Mouse (Mus musculus): ENCODE results near the gene Lrmda. TPM values are rescaled to one million over a fixed set of nuclear protein-coding genes. Genes with fewer than 3 reads are reported as not detected.

Gene Lrmda
- polyA plus RNA-seq, 1 experiment from 2014 or later = 1.8 TPM

DNA sequence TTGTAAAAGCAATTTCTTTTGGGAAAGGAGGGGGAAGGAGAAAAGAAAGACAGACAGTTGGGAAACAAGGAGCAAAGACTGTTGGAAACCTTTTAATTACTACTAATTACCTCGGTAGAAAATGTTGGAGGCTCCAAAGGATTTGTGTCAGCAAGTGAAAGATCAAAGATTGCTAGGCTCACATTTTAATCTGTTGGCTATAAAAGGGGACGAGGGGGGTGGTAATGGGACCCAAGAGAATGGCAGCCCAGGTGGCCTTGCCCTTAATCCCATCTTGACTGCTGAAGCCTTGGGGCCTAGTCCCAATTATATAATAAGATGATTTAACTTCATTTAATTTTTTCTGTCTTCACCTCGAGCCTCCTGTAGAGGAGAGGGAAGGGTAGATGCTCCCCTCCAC lies 533.3 kb downstream of the Lrmda start:
- WGBS = 60% methylated on average over 3 of the region's 3 CpGs
- Histone ChIP-seq H3K9me3 (ENCODE audit: control insufficient read depth) (no peaks in the 10 kb centered on the region), H3K4me2 (replicated peaks; ENCODE audit: low read depth) (no peak overlapping the region), H3K27me3 (replicated peaks; ENCODE audit: control insufficient read depth, insufficient read depth, low read length) (no peaks in the 10 kb centered on the region), H3K4me3 (ENCODE audit: low read depth, low read length) (no peak overlapping the region), H3K4me1 (replicated peaks; ENCODE audit: control insufficient read depth, insufficient read depth, low read length) (no peaks in the 10 kb centered on the region), H3K9ac (ENCODE audit: low read depth, low read length) (no peak overlapping the region), H3K36me3 (ENCODE audit: control insufficient read depth, insufficient read depth) (no peaks in the 10 kb centered on the region), H3K27ac (ENCODE audit: low read depth, low read length) (no peak overlapping the region)
- no peak for TF ChIP-seq CTCF (IDR thresholded peaks at IDR 0.05; ENCODE audit: low read depth)
- ATAC-seq = no peak

DNA sequence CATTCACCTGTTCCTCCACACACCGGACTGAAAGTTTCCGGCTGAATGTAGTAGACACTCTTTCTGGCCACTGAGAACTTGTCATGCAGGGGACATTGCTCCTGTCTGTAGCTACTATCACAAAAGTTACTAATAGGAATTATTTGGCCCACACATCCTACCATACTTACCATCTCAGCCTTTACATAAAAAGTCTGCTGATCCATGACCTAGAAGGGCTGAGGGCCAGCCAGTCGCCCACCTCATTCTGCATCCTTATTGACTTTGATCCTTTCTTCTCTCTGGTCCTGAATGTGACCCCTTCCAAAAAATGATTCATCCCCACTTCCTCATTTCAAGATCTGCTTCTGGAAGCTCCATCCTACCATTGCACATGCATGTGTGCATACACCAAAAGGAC lies 534.2 kb downstream of the Lrmda start:
- Histone ChIP-seq H3K36me3 (ENCODE audit: control insufficient read depth, insufficient read depth) (no peaks in the 10 kb centered on the region), H3K27me3 (replicated peaks; ENCODE audit: control insufficient read depth, insufficient read depth, low read length) (no peaks in the 10 kb centered on the region), H3K9me3 (ENCODE audit: control insufficient read depth) (no peaks in the 10 kb centered on the region), H3K27ac (ENCODE audit: low read depth, low read length) (no peak overlapping the region), H3K4me1 (replicated peaks; ENCODE audit: control insufficient read depth, insufficient read depth, low read length) (no peaks in the 10 kb centered on the region), H3K9ac (ENCODE audit: low read depth, low read length) (no peak overlapping the region), H3K4me3 (ENCODE audit: low read depth, low read length) (no peak overlapping the region), H3K4me2 (replicated peaks; ENCODE audit: low read depth) (no peak overlapping the region)
- no peak for ATAC-seq
- TF ChIP-seq CTCF (IDR thresholded peaks at IDR 0.05; ENCODE audit: low read depth) = no peak
- 96% methylated on average over 3 of the region's 3 CpGs for WGBS

DNA sequence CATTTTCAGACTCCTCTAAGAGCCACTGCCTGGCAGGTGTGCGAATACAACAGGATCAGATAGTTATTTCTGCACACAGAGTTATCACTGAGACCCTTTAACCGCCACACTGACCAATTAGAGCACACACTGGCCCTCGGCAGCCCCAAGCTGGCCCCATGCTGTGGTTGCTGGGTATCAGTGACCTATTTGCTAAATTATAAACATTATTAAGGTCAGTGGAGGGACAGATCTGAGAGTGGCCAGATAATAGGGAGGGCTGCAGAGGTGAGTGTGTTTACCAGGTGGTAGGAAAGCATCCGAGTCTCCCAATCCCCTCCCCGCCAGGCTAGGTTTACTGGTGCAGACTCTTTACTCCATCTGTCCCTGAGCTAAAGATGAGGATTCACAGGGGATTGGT lies 553.0 kb downstream of the Lrmda start:
- H3K4me3 ChIP-seq (ENCODE audit: low read depth, low read length) = no peak overlapping the region
- no peaks in the 10 kb centered on the region for H3K9me3 ChIP-seq (ENCODE audit: control insufficient read depth)
- no peak overlapping the region for H3K9ac ChIP-seq (ENCODE audit: low read depth, low read length)
- no peak for TF ChIP-seq CTCF (IDR thresholded peaks at IDR 0.05; ENCODE audit: low read depth)
- ATAC-seq = no peak
- H3K27ac ChIP-seq (ENCODE audit: low read depth, low read length) = no peak overlapping the region
- H3K4me1 ChIP-seq (replicated peaks; ENCODE audit: control insufficient read depth, insufficient read depth, low read length) = no peaks in the 10 kb centered on the region
- no peaks in the 10 kb centered on the region for H3K27me3 ChIP-seq (replicated peaks; ENCODE audit: control insufficient read depth, insufficient read depth, low read length)
- WGBS = 65% methylated on average over 5 of the region's 5 CpGs
- H3K36me3 ChIP-seq (ENCODE audit: control insufficient read depth, insufficient read depth) = no peaks in the 10 kb centered on the region
- no peak overlapping the region for H3K4me2 ChIP-seq (replicated peaks; ENCODE audit: low read depth)

DNA sequence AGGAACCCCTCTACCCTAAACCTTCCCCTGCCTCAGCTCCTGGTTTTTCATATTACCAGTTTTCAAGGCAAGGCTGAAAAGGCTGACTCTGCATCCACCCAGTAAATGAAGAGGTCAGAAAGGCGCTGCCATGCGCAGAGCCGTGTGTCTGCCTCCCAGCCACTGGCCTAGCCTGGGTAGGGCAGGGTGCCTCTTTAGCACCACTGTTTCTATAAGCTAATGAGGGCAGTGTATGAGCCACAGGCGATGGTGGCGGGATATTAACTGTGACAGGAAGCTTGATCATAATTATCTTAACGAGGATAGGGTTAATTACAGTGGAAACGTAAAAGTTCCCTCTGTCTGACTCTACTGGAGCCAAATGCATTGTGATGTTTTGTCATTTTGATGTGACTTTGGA lies 554.1 kb downstream of the Lrmda start:
- H3K4me1 ChIP-seq (replicated peaks; ENCODE audit: control insufficient read depth, insufficient read depth, low read length) = no peaks in the 10 kb centered on the region

DNA sequence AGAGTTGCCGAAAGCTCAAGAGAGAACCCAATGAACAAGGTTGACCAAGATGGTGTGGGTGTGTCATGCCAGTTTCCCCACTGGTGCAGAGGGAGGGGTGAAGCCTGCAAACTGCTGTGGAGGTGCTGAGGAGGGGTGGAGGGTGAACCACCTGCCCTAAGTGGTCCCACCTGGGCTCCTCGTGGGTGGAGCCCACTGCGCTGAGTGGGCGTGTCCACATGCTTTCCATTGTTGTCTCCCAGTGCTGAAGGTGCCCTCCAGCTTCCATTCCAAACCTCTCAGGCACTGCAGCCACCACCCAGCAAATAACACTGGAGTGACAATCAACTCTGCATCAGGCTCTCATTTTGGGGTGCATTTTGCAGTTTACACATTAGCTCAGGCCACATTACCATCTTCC lies 554.5 kb downstream of the Lrmda start:
- Histone ChIP-seq H3K27ac (ENCODE audit: low read depth, low read length) (no peak overlapping the region), H3K27me3 (replicated peaks; ENCODE audit: control insufficient read depth, insufficient read depth, low read length) (no peaks in the 10 kb centered on the region), H3K9me3 (ENCODE audit: control insufficient read depth) (no peaks in the 10 kb centered on the region), H3K4me1 (replicated peaks; ENCODE audit: control insufficient read depth, insufficient read depth, low read length) (no peaks in the 10 kb centered on the region), H3K9ac (ENCODE audit: low read depth, low read length) (no peak overlapping the region), H3K36me3 (ENCODE audit: control insufficient read depth, insufficient read depth) (no peaks in the 10 kb centered on the region), H3K4me3 (ENCODE audit: low read depth, low read length) (no peak overlapping the region), H3K4me2 (replicated peaks; ENCODE audit: low read depth) (no peak overlapping the region)
- TF ChIP-seq CTCF (IDR thresholded peaks at IDR 0.05; ENCODE audit: low read depth) = no peak
- 68% methylated on average over 4 of the region's 4 CpGs for WGBS
- no peak for ATAC-seq

More for the DNA sequence above, 554.1 kb downstream of the Lrmda start:
- Histone ChIP-seq H3K36me3 (ENCODE audit: control insufficient read depth, insufficient read depth) (no peaks in the 10 kb centered on the region), H3K9ac (ENCODE audit: low read depth, low read length) (no peak overlapping the region), H3K27me3 (replicated peaks; ENCODE audit: control insufficient read depth, insufficient read depth, low read length) (no peaks in the 10 kb centered on the region), H3K27ac (ENCODE audit: low read depth, low read length) (no peak overlapping the region), H3K9me3 (ENCODE audit: control insufficient read depth) (no peaks in the 10 kb centered on the region), H3K4me3 (ENCODE audit: low read depth, low read length) (no peak overlapping the region), H3K4me2 (replicated peaks; ENCODE audit: low read depth) (no peak overlapping the region)
- TF ChIP-seq CTCF (IDR thresholded peaks at IDR 0.05; ENCODE audit: low read depth) = no peak
- ATAC-seq = no peak
- 90% methylated on average over 7 of the region's 7 CpGs for WGBS

DNA sequence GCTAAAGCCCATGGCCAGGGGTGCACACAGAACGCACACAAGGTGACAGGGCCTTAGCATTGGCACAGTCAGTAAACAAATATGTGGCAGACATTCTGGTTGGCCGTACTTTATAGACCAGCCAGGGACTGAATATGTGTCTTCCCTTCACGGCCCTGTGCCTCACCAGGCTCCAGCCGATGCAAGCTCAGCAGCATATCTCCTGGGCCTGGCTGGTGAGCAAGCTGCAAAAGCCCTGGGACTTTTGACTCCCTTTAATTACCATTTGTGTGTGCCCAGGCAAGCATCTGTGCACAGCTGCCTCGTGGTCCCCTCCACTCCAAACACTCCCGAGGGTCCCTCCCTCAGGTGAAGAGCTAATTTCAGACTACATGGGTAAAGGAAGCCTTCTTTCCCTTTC lies 556.9 kb downstream of the Lrmda start:
- ATAC-seq = no peak
- no peaks in the 10 kb centered on the region for H3K9me3 ChIP-seq (ENCODE audit: control insufficient read depth)

DNA sequence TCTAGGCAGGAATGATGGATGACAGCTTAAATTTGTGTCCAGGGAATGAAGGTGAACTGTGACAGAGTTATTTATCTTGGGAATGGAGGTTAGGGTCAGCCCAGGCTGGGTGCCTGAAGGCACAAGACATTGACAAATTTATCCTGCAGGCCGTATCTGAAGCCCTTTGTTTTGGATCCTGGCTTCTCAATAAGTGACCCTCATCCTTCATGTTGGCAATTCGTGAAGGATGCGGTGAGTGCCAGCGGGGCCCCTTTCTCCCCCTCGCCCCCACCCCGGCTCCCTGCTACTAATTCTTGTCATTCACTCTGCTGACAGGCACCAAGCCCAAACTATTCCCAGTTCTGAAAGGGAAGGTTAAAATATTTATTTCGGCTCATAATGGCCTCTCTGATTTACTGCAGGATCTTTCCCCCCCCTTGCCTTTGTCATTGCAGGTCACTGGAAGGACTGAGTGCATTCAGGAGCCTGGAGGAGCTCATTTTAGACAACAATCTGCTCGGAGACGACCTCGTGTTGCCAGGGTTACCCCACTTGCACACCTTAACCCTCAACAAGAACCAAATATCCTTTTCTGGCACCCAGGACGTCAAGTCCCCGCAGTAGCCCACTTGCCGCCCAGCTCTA lies 558.0 kb downstream of the Lrmda start:
- no peak for ATAC-seq

More for the DNA sequence above, 556.9 kb downstream of the Lrmda start:
- no peak overlapping the region for H3K4me2 ChIP-seq (replicated peaks; ENCODE audit: low read depth)
- H3K9ac ChIP-seq (ENCODE audit: low read depth, low read length) = no peak overlapping the region
- H3K27ac ChIP-seq (ENCODE audit: low read depth, low read length) = no peak overlapping the region
- TF ChIP-seq CTCF (IDR thresholded peaks at IDR 0.05; ENCODE audit: low read depth) = no peak
- H3K27me3 ChIP-seq (replicated peaks; ENCODE audit: control insufficient read depth, insufficient read depth, low read length) = no peaks in the 10 kb centered on the region
- H3K4me3 ChIP-seq (ENCODE audit: low read depth, low read length) = no peak overlapping the region
- no peaks in the 10 kb centered on the region for H3K36me3 ChIP-seq (ENCODE audit: control insufficient read depth, insufficient read depth)
- WGBS = 75% methylated on average over 6 of the region's 6 CpGs
- no peaks in the 10 kb centered on the region for H3K4me1 ChIP-seq (replicated peaks; ENCODE audit: control insufficient read depth, insufficient read depth, low read length)

More for the DNA sequence above, 558.0 kb downstream of the Lrmda start:
- Histone ChIP-seq H3K9me3 (ENCODE audit: control insufficient read depth) (no peaks in the 10 kb centered on the region), H3K36me3 (ENCODE audit: control insufficient read depth, insufficient read depth) (no peaks in the 10 kb centered on the region), H3K27me3 (replicated peaks; ENCODE audit: control insufficient read depth, insufficient read depth, low read length) (no peaks in the 10 kb centered on the region), H3K9ac (ENCODE audit: low read depth, low read length) (no peak overlapping the region), H3K4me2 (replicated peaks; ENCODE audit: low read depth) (0 out of 2 replicates have a peak overlapping the region, but pooled peaks have one; percentile 21), H3K4me3 (ENCODE audit: low read depth, low read length) (no peak overlapping the region), H3K27ac (ENCODE audit: low read depth, low read length) (no peak overlapping the region), H3K4me1 (replicated peaks; ENCODE audit: control insufficient read depth, insufficient read depth, low read length) (no peaks in the 10 kb centered on the region)
- no peak for TF ChIP-seq CTCF (IDR thresholded peaks at IDR 0.05; ENCODE audit: low read depth)
- 45% methylated on average over 13 of the region's 13 CpGs for WGBS

Data from intestine, postnatal 0 days (tissue).